Mouse (Mus musculus): Measurements from ENCODE around the gene Ciz1. TPM values are rescaled to one million over a fixed set of nuclear protein-coding genes. Genes with fewer than 3 reads are reported as not detected.

Ciz1 gene
- polyA plus RNA-seq, 1 experiment from 2014 or later, result 57.0 TPM

DNA sequence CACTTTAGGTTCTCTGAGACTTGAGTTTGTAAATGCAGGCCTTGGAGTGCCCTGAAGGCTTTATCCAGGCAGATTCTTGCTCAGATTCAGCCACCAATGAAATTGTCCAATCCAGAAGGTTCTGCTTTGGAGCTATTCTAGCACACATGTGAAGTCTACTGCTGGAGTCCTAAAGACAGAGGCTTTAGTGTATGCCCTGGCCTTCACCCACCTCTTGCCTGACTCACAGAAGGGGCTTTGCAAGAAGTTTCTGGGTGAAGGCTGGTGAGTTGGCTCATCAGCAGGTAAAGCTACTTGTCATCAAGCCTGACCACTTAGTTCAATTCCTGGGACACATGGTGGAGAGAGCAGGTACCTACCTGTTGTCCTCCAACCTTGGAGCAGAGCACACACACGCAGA lies 74.0 kb downstream of the Ciz1 start:
- Histone ChIP-seq H3K9me3 (ENCODE audit: control insufficient read depth, low read length) (no peaks in the 10 kb centered on the region), H3K4me2 (ENCODE audit: low read depth) (no peak overlapping the region), H3K9ac (ENCODE audit: low read length) (no peak overlapping the region), H3K4me3 (ENCODE audit: low read depth, low read length) (no peak overlapping the region), H3K27ac (ENCODE audit: low read depth, low read length) (no peak overlapping the region), H3K4me1 (ENCODE audit: control insufficient read depth, insufficient read depth, low read length) (peaks cover 34% of the 10 kb centered on the region), H3K27me3 (ENCODE audit: control insufficient read depth, insufficient read depth, low read length) (no peaks in the 10 kb centered on the region), H3K36me3 (ENCODE audit: control insufficient read depth, insufficient read depth, low read length) (no peaks in the 10 kb centered on the region; the same call in 1 of the 2 replicates)
- ATAC-seq (ENCODE audit: insufficient read depth, low FRiP score, low TSS enrichment) (no peak), DNase-seq (ENCODE audit: low spot score) (no peak)
- 93% methylated on average over 1 of the region's 1 CpGs for WGBS

DNA sequence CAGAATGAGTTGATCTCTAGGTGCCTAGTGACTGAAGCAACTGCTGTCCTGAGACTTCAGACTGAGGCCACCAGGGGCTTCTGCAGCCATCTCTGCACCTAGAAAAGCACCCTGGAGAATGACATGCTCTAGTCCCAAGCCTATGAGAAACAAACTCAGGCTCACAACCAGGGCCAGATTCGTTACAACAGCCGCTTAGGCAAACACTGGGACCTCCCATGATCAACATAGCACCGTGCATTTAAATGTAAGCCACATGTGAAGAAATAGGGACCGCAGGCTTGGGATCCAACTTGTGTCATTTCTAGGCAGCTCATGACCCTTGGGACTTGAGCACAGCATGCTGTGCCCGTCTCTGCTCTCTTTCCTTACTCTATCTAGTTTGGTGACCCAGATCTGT lies 75.6 kb downstream of the Ciz1 start:
- no peaks in the 10 kb centered on the region for H3K9me3 ChIP-seq (ENCODE audit: control insufficient read depth, low read length)
- H3K4me2 ChIP-seq (ENCODE audit: low read depth), result no peak overlapping the region
- H3K36me3 ChIP-seq (ENCODE audit: control insufficient read depth, insufficient read depth, low read length), result no peaks in the 10 kb centered on the region; the same call in 1 of the 2 replicates
- H3K9ac ChIP-seq (ENCODE audit: low read length), result no peak overlapping the region
- H3K4me1 ChIP-seq (ENCODE audit: control insufficient read depth, insufficient read depth, low read length), result peaks cover 34% of the 10 kb centered on the region
- 81% methylated on average over 5 of the region's 5 CpGs for WGBS
- DNase-seq (ENCODE audit: low spot score), result no peak
- no peak for ATAC-seq (ENCODE audit: insufficient read depth, low FRiP score, low TSS enrichment)
- no peak overlapping the region for H3K27ac ChIP-seq (ENCODE audit: low read depth, low read length)
- H3K4me3 ChIP-seq (ENCODE audit: low read depth, low read length), result no peak overlapping the region
- H3K27me3 ChIP-seq (ENCODE audit: control insufficient read depth, insufficient read depth, low read length), result no peaks in the 10 kb centered on the region

DNA sequence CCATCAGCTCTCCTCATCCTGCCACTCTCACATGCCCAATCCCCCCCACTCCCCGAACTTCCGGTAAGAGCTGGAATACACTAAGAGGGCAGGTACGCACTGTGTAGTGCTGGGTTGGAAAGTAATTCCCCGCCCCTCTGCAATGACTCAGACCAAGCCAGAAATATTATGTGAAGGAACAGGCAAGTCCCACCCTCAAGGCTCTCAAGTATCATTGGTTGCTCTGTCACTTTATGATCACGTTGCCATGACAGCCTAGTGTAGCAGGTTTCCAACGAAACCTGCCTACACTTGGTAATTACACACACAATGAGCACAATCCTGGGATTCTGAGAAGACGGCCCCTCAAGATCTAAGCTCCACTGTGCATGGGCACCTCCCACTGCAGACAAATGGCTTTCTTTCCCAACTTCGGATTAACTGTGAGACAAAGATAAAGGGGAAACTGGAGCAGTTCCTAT lies 76.2 kb downstream of the Ciz1 start:
- Histone ChIP-seq H3K4me3 (ENCODE audit: low read depth, low read length) (no peak overlapping the region), H3K4me1 (ENCODE audit: control insufficient read depth, insufficient read depth, low read length) (peaks cover 31% of the 10 kb centered on the region), H3K4me2 (ENCODE audit: low read depth) (peak overlapping the region; percentile 25), H3K9ac (ENCODE audit: low read length) (no peak overlapping the region), H3K9me3 (ENCODE audit: control insufficient read depth, low read length) (no peaks in the 10 kb centered on the region), H3K27ac (ENCODE audit: low read depth, low read length) (no peak overlapping the region; the same call in 1 of the 2 replicates), H3K27me3 (ENCODE audit: control insufficient read depth, insufficient read depth, low read length) (no peaks in the 10 kb centered on the region), H3K36me3 (ENCODE audit: control insufficient read depth, insufficient read depth, low read length) (no peaks in the 10 kb centered on the region; the same call in 1 of the 2 replicates)
- ATAC-seq (ENCODE audit: insufficient read depth, low FRiP score, low TSS enrichment) (no peak), DNase-seq (ENCODE audit: low spot score) (no peak)
- 52% methylated on average over 8 of the region's 8 CpGs for WGBS

DNA sequence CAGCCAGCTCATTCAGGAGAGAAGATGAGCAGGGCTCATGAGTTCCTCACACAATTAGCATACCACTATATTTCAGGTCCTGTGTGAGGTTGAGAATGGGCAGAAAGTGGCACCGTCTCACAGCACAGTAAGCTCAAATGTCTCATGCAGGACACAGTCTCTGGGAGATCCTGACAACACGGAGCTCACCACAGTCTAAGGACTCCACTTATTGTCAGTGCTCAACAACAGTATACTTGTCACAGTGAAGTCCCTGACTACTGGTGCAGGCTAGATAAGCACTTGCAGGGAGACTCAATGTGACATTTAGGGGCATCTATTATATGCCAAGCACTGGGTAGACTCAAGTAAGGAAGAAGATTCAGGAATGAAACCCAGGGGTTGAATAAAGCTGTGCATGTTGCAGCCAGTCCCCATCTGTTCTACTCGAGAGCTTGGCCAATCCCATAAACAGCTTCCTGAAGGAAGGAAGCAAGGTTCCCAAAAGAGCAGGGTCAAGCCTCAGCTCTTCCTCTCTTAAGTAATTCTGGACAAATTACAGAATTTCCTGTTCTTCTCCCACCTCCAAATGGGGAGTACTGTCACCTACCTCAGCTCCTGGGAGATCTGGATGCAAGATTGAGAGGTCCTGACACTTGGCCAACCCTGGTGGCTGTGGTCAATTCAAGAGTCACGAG lies 77.2 kb downstream of the Ciz1 start:
- Histone ChIP-seq H3K27ac (ENCODE audit: low read depth, low read length) (no peak overlapping the region), H3K36me3 (ENCODE audit: control insufficient read depth, insufficient read depth, low read length) (no peaks in the 10 kb centered on the region; the same call in 1 of the 2 replicates), H3K4me3 (ENCODE audit: low read depth, low read length) (no peak overlapping the region), H3K27me3 (ENCODE audit: control insufficient read depth, insufficient read depth, low read length) (no peaks in the 10 kb centered on the region), H3K9me3 (ENCODE audit: control insufficient read depth, low read length) (no peaks in the 10 kb centered on the region), H3K4me1 (ENCODE audit: control insufficient read depth, insufficient read depth, low read length) (peaks cover 21% of the 10 kb centered on the region; the same call in 1 of the 2 replicates), H3K4me2 (ENCODE audit: low read depth) (peak overlapping the region; percentile 24; the same call in 1 of the 2 replicates), H3K9ac (ENCODE audit: low read length) (no peak overlapping the region; the same call in 1 of the 2 replicates)
- ATAC-seq (ENCODE audit: insufficient read depth, low FRiP score, low TSS enrichment) (no peak), DNase-seq (ENCODE audit: low spot score) (no peak)
- 74% methylated on average over 4 of the region's 4 CpGs for WGBS

Small RNA genes within 50 kb of the gene (microRNA-seq; reads per million reads assigned to microRNA genes)
- gene Gm23363 (not detected), gene Mir199b (370 reads per million, percentile 66 among the genes with 10 or more reads in this experiment)

Other genes starting within 250 kb of the Ciz1 start
- 73.9 and 81.1 TPM in 2 replicates for gene Prrc2b, start 201.2 kb upstream of the Ciz1 start, polyA plus RNA-seq (2014; fragmentation: Nextera tagmentation; extraction: Ambion mirVana)
- 20.7 and 20.8 TPM in 2 replicates for gene Pomt1, start 115.7 kb upstream of the Ciz1 start, polyA plus RNA-seq (2014; fragmentation: Nextera tagmentation; extraction: Ambion mirVana)
- gene Uck1, start 92.2 kb upstream of the Ciz1 start, polyA plus RNA-seq (2014; fragmentation: Nextera tagmentation; extraction: Ambion mirVana), result 66.1 and 68.9 TPM in 2 replicates
- 22.1 and 23.8 TPM in 2 replicates for gene Golga2, start 64.9 kb upstream of the Ciz1 start, polyA plus RNA-seq (2014; fragmentation: Nextera tagmentation; extraction: Ambion mirVana)
- 330 and 385 TPM in 2 replicates for gene Swi5, start 64.3 kb upstream of the Ciz1 start, polyA plus RNA-seq (2014; fragmentation: Nextera tagmentation; extraction: Ambion mirVana)
- gene Dnm1, start 1.0 kb downstream of the Ciz1 start, polyA plus RNA-seq (2014; fragmentation: Nextera tagmentation; extraction: Ambion mirVana), result 23.7 and 29.5 TPM in 2 replicates
- 59.8 and 65.6 TPM in 2 replicates for gene 1110008P14Rik, start 29.6 kb downstream of the Ciz1 start, polyA plus RNA-seq (2014; fragmentation: Nextera tagmentation; extraction: Ambion mirVana)
- 0.25 and 0.51 TPM in 2 replicates for gene Lcn2, start 35.9 kb downstream of the Ciz1 start, polyA plus RNA-seq (2014; fragmentation: Nextera tagmentation; extraction: Ambion mirVana)
- gene Ptges2, start 43.6 kb downstream of the Ciz1 start, polyA plus RNA-seq (2014; fragmentation: Nextera tagmentation; extraction: Ambion mirVana), result 25.6 and 33.6 TPM in 2 replicates
- 5.5 and 6.9 TPM in 2 replicates for gene Naif1, start 98.1 kb downstream of the Ciz1 start, polyA plus RNA-seq (2014; fragmentation: Nextera tagmentation; extraction: Ambion mirVana)
- gene Slc25a25, start 99.1 kb downstream of the Ciz1 start, polyA plus RNA-seq (2014; fragmentation: Nextera tagmentation; extraction: Ambion mirVana), result 28.1 and 33.5 TPM in 2 replicates
- gene Fam102a, start 183.0 kb downstream of the Ciz1 start, polyA plus RNA-seq (2014; fragmentation: Nextera tagmentation; extraction: Ambion mirVana), result 13.1 and 13.2 TPM in 2 replicates
- 110 and 111 TPM in 2 replicates for gene Dpm2, start 218.5 kb downstream of the Ciz1 start, polyA plus RNA-seq (2014; fragmentation: Nextera tagmentation; extraction: Ambion mirVana)
- gene Pip5kl1, start 222.5 kb downstream of the Ciz1 start, polyA plus RNA-seq (2014; fragmentation: Nextera tagmentation; extraction: Ambion mirVana), result 2.6 and 3.6 TPM in 2 replicates
- gene 9430097D07Rik, start 223.4 kb downstream of the Ciz1 start, polyA plus RNA-seq (2014; fragmentation: Nextera tagmentation; extraction: Ambion mirVana), result 0.25 and 0.58 TPM in 2 replicates
- gene St6galnac4, start 234.8 kb downstream of the Ciz1 start, polyA plus RNA-seq (2014; fragmentation: Nextera tagmentation; extraction: Ambion mirVana), result 20.9 and 21.8 TPM in 2 replicates
- 4.8 and 5.1 TPM in 2 replicates for gene St6galnac6, start 247.4 kb downstream of the Ciz1 start, polyA plus RNA-seq (2014; fragmentation: Nextera tagmentation; extraction: Ambion mirVana)